Mouse (Mus musculus): ENCODE measurements at regions not wholly inside any gene's neighbourhood (a gene's known extent, or its start where the extent isn't known, plus 50 kb on each side); places are given as distances from the start of the nearest gene placed in this dataset.
A peak's percentile ranks its signal among the peaks of the same experiment; 100 is the strongest.

- no peaks in the 10 kb centered on the region for H3K27me3 ChIP-seq (ENCODE audit: control insufficient read depth, insufficient read depth, low read length)
- no peak overlapping the region for H3K4me2 ChIP-seq (ENCODE audit: low read depth, low read length)
- no peak for DNase-seq (ENCODE audit: low spot score)
- no peaks in the 10 kb centered on the region for H3K4me1 ChIP-seq (ENCODE audit: control insufficient read depth, insufficient read depth)
- H3K9me3 ChIP-seq (replicated peaks; ENCODE audit: control insufficient read depth, low read length) = no peaks in the 10 kb centered on the region
- ATAC-seq (ENCODE audit: insufficient read depth, low read depth) = no peak
- H3K4me3 ChIP-seq (ENCODE audit: low read depth, low read length) = no peak overlapping the region
- H3K27ac ChIP-seq (ENCODE audit: low read depth) = no peak overlapping the region
- H3K36me3 ChIP-seq (replicated peaks; ENCODE audit: control insufficient read depth, insufficient read depth, low read length) = no peaks in the 10 kb centered on the region
- no peak overlapping the region for H3K9ac ChIP-seq (replicated peaks; ENCODE audit: low read depth, low read length)
- TF ChIP-seq EP300 (IDR thresholded peaks at IDR 0.05; ENCODE audit: low read depth) (no peak), CTCF (IDR thresholded peaks at IDR 0.05; ENCODE audit: low read depth) (no peak)
These were observed 2864.7 kb upstream of the Lrrc6 start for GRCm38 (mm10) chr15:69365440-69365839.

- WGBS = 83% methylated on average over 7 of the region's 7 CpGs
- no peak for DNase-seq (ENCODE audit: low spot score)
- Histone ChIP-seq H3K4me1 (ENCODE audit: control insufficient read depth, insufficient read depth) (no peaks in the 10 kb centered on the region), H3K4me3 (ENCODE audit: low read depth, low read length) (no peak overlapping the region), H3K4me2 (ENCODE audit: low read depth, low read length) (no peak overlapping the region), H3K27me3 (ENCODE audit: control insufficient read depth, insufficient read depth, low read length) (no peaks in the 10 kb centered on the region), H3K36me3 (replicated peaks; ENCODE audit: control insufficient read depth, insufficient read depth, low read length) (no peaks in the 10 kb centered on the region), H3K9me3 (replicated peaks; ENCODE audit: control insufficient read depth, low read length) (no peaks in the 10 kb centered on the region), H3K27ac (ENCODE audit: low read depth) (no peak overlapping the region), H3K9ac (replicated peaks; ENCODE audit: low read depth, low read length) (no peak overlapping the region)
- no peak for ATAC-seq (ENCODE audit: insufficient read depth, low read depth)
- TF ChIP-seq CTCF (IDR thresholded peaks at IDR 0.05; ENCODE audit: low read depth) (no peak), EP300 (IDR thresholded peaks at IDR 0.05; ENCODE audit: low read depth) (no peak)
These were observed 2849.5 kb upstream of the Lrrc6 start for GRCm38 (mm10) chr15:69350053-69350739.

GRCm38 (mm10) chr15:69346065-69346464 is 2845.4 kb upstream of the Lrrc6 start:
- H3K27ac ChIP-seq (ENCODE audit: low read depth) = no peak overlapping the region
- ATAC-seq (ENCODE audit: insufficient read depth, low read depth) (peak; percentile 57; the same call in 1 of the 2 replicates), DNase-seq (ENCODE audit: low spot score) (peak; percentile 44)
- H3K27me3 ChIP-seq (ENCODE audit: control insufficient read depth, insufficient read depth, low read length) = no peaks in the 10 kb centered on the region
- no peaks in the 10 kb centered on the region for H3K36me3 ChIP-seq (replicated peaks; ENCODE audit: control insufficient read depth, insufficient read depth, low read length)
- no peak overlapping the region for H3K4me3 ChIP-seq (ENCODE audit: low read depth, low read length)
- no peaks in the 10 kb centered on the region for H3K9me3 ChIP-seq (replicated peaks; ENCODE audit: control insufficient read depth, low read length)
- no peak for TF ChIP-seq CTCF (IDR thresholded peaks at IDR 0.05; ENCODE audit: low read depth)
- TF ChIP-seq EP300 (IDR thresholded peaks at IDR 0.05; ENCODE audit: low read depth) = no peak
- no peaks in the 10 kb centered on the region for H3K4me1 ChIP-seq (ENCODE audit: control insufficient read depth, insufficient read depth)
- H3K9ac ChIP-seq (replicated peaks; ENCODE audit: low read depth, low read length) = no peak overlapping the region
- H3K4me2 ChIP-seq (ENCODE audit: low read depth, low read length) = no peak overlapping the region
- WGBS = 29% methylated on average over 1 of the region's 1 CpGs

- Histone ChIP-seq H3K4me2 (ENCODE audit: low read depth, low read length) (no peak overlapping the region), H3K9me3 (replicated peaks; ENCODE audit: control insufficient read depth, low read length) (no peaks in the 10 kb centered on the region), H3K4me1 (ENCODE audit: control insufficient read depth, insufficient read depth) (no peaks in the 10 kb centered on the region), H3K27me3 (ENCODE audit: control insufficient read depth, insufficient read depth, low read length) (no peaks in the 10 kb centered on the region), H3K36me3 (replicated peaks; ENCODE audit: control insufficient read depth, insufficient read depth, low read length) (no peaks in the 10 kb centered on the region), H3K9ac (replicated peaks; ENCODE audit: low read depth, low read length) (no peak overlapping the region), H3K4me3 (ENCODE audit: low read depth, low read length) (no peak overlapping the region), H3K27ac (ENCODE audit: low read depth) (no peak overlapping the region)
- no peak for DNase-seq (ENCODE audit: low spot score)
- TF ChIP-seq EP300 (IDR thresholded peaks at IDR 0.05; ENCODE audit: low read depth) (no peak), CTCF (IDR thresholded peaks at IDR 0.05; ENCODE audit: low read depth) (no peak)
- WGBS = 65% methylated on average over 2 of the region's 2 CpGs
- no peak for ATAC-seq (ENCODE audit: insufficient read depth, low read depth)
These were observed 2842.0 kb upstream of the Lrrc6 start for GRCm38 (mm10) chr15:69342759-69343158.

GRCm38 (mm10) chr15:69336491-69336890 is 2835.8 kb upstream of the Lrrc6 start:
- Histone ChIP-seq H3K9ac (replicated peaks; ENCODE audit: low read depth, low read length) (no peak overlapping the region), H3K27ac (ENCODE audit: low read depth) (no peak overlapping the region), H3K9me3 (replicated peaks; ENCODE audit: control insufficient read depth, low read length) (no peaks in the 10 kb centered on the region), H3K4me3 (ENCODE audit: low read depth, low read length) (no peak overlapping the region), H3K27me3 (ENCODE audit: control insufficient read depth, insufficient read depth, low read length) (no peaks in the 10 kb centered on the region), H3K36me3 (replicated peaks; ENCODE audit: control insufficient read depth, insufficient read depth, low read length) (no peaks in the 10 kb centered on the region), H3K4me2 (ENCODE audit: low read depth, low read length) (no peak overlapping the region), H3K4me1 (ENCODE audit: control insufficient read depth, insufficient read depth) (no peaks in the 10 kb centered on the region)
- ATAC-seq (ENCODE audit: insufficient read depth, low read depth) = no peak
- TF ChIP-seq EP300 (IDR thresholded peaks at IDR 0.05; ENCODE audit: low read depth) = no peak
- no peak for TF ChIP-seq CTCF (IDR thresholded peaks at IDR 0.05; ENCODE audit: low read depth)
- 61% methylated on average over 2 of the region's 2 CpGs for WGBS
- DNase-seq (ENCODE audit: low spot score) = no peak

- H3K4me3 ChIP-seq (ENCODE audit: low read depth, low read length) = no peak overlapping the region
- TF ChIP-seq EP300 (IDR thresholded peaks at IDR 0.05; ENCODE audit: low read depth) = no peak
- TF ChIP-seq CTCF (IDR thresholded peaks at IDR 0.05; ENCODE audit: low read depth) = peak; percentile 43
- no peaks in the 10 kb centered on the region for H3K27me3 ChIP-seq (ENCODE audit: control insufficient read depth, insufficient read depth, low read length)
- H3K4me2 ChIP-seq (ENCODE audit: low read depth, low read length) = no peak overlapping the region
- H3K9ac ChIP-seq (replicated peaks; ENCODE audit: low read depth, low read length) = no peak overlapping the region
- ATAC-seq (ENCODE audit: insufficient read depth, low read depth) (no peak), DNase-seq (ENCODE audit: low spot score) (no peak)
- no peaks in the 10 kb centered on the region for H3K9me3 ChIP-seq (replicated peaks; ENCODE audit: control insufficient read depth, low read length)
- H3K4me1 ChIP-seq (ENCODE audit: control insufficient read depth, insufficient read depth) = no peaks in the 10 kb centered on the region
- no peaks in the 10 kb centered on the region for H3K36me3 ChIP-seq (replicated peaks; ENCODE audit: control insufficient read depth, insufficient read depth, low read length)
- H3K27ac ChIP-seq (ENCODE audit: low read depth) = no peak overlapping the region
These were observed 2825.8 kb upstream of the Lrrc6 start for GRCm38 (mm10) chr15:69326537-69326936.
